Mouse (Mus musculus) hindbrain, embryonic 11.5 days (tissue): ENCODE measurements around the gene Myo1c. TPM values are rescaled to one million over a fixed set of nuclear protein-coding genes. Genes with fewer than 3 reads are reported as not detected.

Source experiments
- ATAC-seq: fragments of 200-750 bp; cut with Nextera tagmentation; 2 replicates; pipeline ENCODE4 v1.8.0; 2017; ENCODE audit warnings: mild to moderate bottlenecking, moderate TSS enrichment, moderate library complexity; ENCODE audit not compliant: low FRiP score
- DNase-seq: peaks from one replicate; pipeline ENCODE4 v3.0.0-alpha.2; 2015; ENCODE audit warnings: low spot score
- H3K27ac ChIP-seq: fragments of 300-500 bp; sonication (generic); 2 replicates; pipeline ENCODE4 v1.5.1; 2014; ENCODE audit warnings: mild to moderate bottlenecking, low read depth, low read length
- H3K27me3 ChIP-seq: fragments of 300-500 bp; sonication (generic); 2 replicates; pipeline ENCODE4 v1.6.1; 2014; ENCODE audit warnings: mild to moderate bottlenecking, low read length, moderate library complexity, mixed read lengths; ENCODE audit not compliant: control insufficient read depth, insufficient read depth
- H3K36me3 ChIP-seq: fragments of 300-500 bp; sonication (generic); 2 replicates; pipeline ENCODE4 v1.6.1; 2014; ENCODE audit warnings: mild to moderate bottlenecking, low read length, moderate library complexity, mixed read lengths; ENCODE audit not compliant: control insufficient read depth, insufficient read depth
- H3K4me1 ChIP-seq: fragments of 300-500 bp; sonication (generic); replicated peaks from 2 replicates; pipeline ENCODE4 v1.6.1; 2014; ENCODE audit warnings: low read length, mixed read lengths; ENCODE audit not compliant: control insufficient read depth, insufficient read depth
- H3K4me2 ChIP-seq: fragments of 300-500 bp; sonication (generic); replicated peaks from 2 replicates; pipeline ENCODE4 v1.6.1; 2014; ENCODE audit warnings: mild to moderate bottlenecking, low read depth, low read length
- H3K4me3 ChIP-seq: fragments of 300-500 bp; sonication (generic); 2 replicates; pipeline ENCODE4 v1.5.1; 2014; ENCODE audit warnings: low read depth, low read length
- H3K9ac ChIP-seq: fragments of 300-500 bp; sonication (generic); 2 replicates; pipeline ENCODE4 v1.6.1; 2014; ENCODE audit warnings: low read depth, low read length
- H3K9me3 ChIP-seq: fragments of 300-500 bp; sonication (generic); 2 replicates; pipeline ENCODE4 v1.6.1; 2016; ENCODE audit warnings: low read length; ENCODE audit not compliant: control insufficient read depth
- WGBS: fragments of 180-500 bp; shearing (Covaris S2); extraction: QIAGEN DNeasy Blood & Tissue Kit; methylation state at CpG from one replicate; pipeline ENCODE4 v1.1.7; 2014; 5-methylcytosine and 5-hydroxymethylcytosine counted together
- polyA plus RNA-seq: library from polyadenylated mRNA; unstranded; fragments of >200 nt; fragmentation: Nextera tagmentation; extraction: Ambion mirVana; gene quantifications from 2 replicates; pipeline ENCODE4 v1.2.1, GENCODE M21; 2014

Gene Myo1c
- polyA plus RNA-seq, 1 experiment from 2014 or later: 9.9 TPM

GRCm38 (mm10) chr11:75652222-75652941 lies 2.1 kb downstream of the Myo1c start:
- H3K27ac ChIP-seq: no peak overlapping the region
- H3K27me3 ChIP-seq: peaks cover 28% of the 10 kb centered on the region
- H3K36me3 ChIP-seq: no peaks in the 10 kb centered on the region
- peak overlapping the region; percentile 83; the same call in 1 of the 2 replicates for H3K9ac ChIP-seq
- WGBS: 21% methylated on average over 20 of the region's 20 CpGs
- H3K9me3 ChIP-seq: no peaks in the 10 kb centered on the region
- ATAC-seq: no peak
- H3K4me3 ChIP-seq: peak overlapping the region; percentile 58
- no peak for DNase-seq
- H3K4me1 ChIP-seq: peaks cover 14% of the 10 kb centered on the region; the same call in 1 of the 2 replicates
- H3K4me2 ChIP-seq: peak overlapping the region; percentile 91

GRCm38 (mm10) chr11:75652942-75653684 lies 2.8 kb downstream of the Myo1c start:
- peaks cover 14% of the 10 kb centered on the region; the same call in 1 of the 2 replicates for H3K4me1 ChIP-seq
- no peaks in the 10 kb centered on the region for H3K9me3 ChIP-seq
- 30% methylated on average over 14 of the region's 14 CpGs for WGBS
- H3K36me3 ChIP-seq: no peaks in the 10 kb centered on the region
- peaks cover 28% of the 10 kb centered on the region for H3K27me3 ChIP-seq
- H3K9ac ChIP-seq: no peak overlapping the region
- H3K4me3 ChIP-seq: no peak overlapping the region
- ATAC-seq: no peak
- peak overlapping the region; percentile 81; the same call in 1 of the 2 replicates for H3K4me2 ChIP-seq
- DNase-seq: no peak
- no peak overlapping the region for H3K27ac ChIP-seq

- H3K9ac ChIP-seq: peak overlapping the region; percentile 51; the same call in 1 of the 2 replicates
- peak overlapping the region; percentile 81 for H3K4me2 ChIP-seq
- peaks cover 28% of the 10 kb centered on the region for H3K27me3 ChIP-seq
- H3K9me3 ChIP-seq: no peaks in the 10 kb centered on the region
- H3K4me3 ChIP-seq: peak overlapping the region; percentile 47
- no peaks in the 10 kb centered on the region for H3K36me3 ChIP-seq
- 1% methylated on average over 45 of the region's 45 CpGs for WGBS
- peak; percentile 88 for DNase-seq
- H3K27ac ChIP-seq: no peak overlapping the region
- peak; percentile 82 for ATAC-seq
- H3K4me1 ChIP-seq: peaks cover 14% of the 10 kb centered on the region; the same call in 1 of the 2 replicates
These were observed 3.6 kb downstream of the Myo1c start for GRCm38 (mm10) chr11:75653781-75654470.

- peak; percentile 17 for DNase-seq
- Histone ChIP-seq H3K27me3 (peaks cover 28% of the 10 kb centered on the region), H3K4me1 (peaks cover 14% of the 10 kb centered on the region; the same call in 1 of the 2 replicates), H3K4me3 (peak overlapping the region; percentile 54), H3K4me2 (peak overlapping the region; percentile 98), H3K9me3 (no peaks in the 10 kb centered on the region), H3K36me3 (no peaks in the 10 kb centered on the region), H3K9ac (no peak overlapping the region; the same call in 1 of the 2 replicates), H3K27ac (no peak overlapping the region)
- 37% methylated on average over 25 of the region's 25 CpGs for WGBS
- no peak for ATAC-seq
These were observed 4.4 kb downstream of the Myo1c start for GRCm38 (mm10) chr11:75654471-75655390.

- peak overlapping the region; percentile 49 for H3K9ac ChIP-seq
- no peak overlapping the region for H3K27ac ChIP-seq
- H3K27me3 ChIP-seq: peaks cover 28% of the 10 kb centered on the region
- 0 out of 2 replicates have a peak, but pooled peaks have one; percentile 23 for ATAC-seq
- no peaks in the 10 kb centered on the region for H3K36me3 ChIP-seq
- DNase-seq: peak; percentile 66
- H3K4me1 ChIP-seq: peaks cover 14% of the 10 kb centered on the region; the same call in 1 of the 2 replicates
- peak overlapping the region; percentile 54 for H3K4me3 ChIP-seq
- under 1% methylated on average over 73 of the region's 78 CpGs for WGBS
- H3K9me3 ChIP-seq: no peaks in the 10 kb centered on the region
- peak overlapping the region; percentile 98 for H3K4me2 ChIP-seq
These were observed 5.6 kb downstream of the Myo1c start for GRCm38 (mm10) chr11:75655621-75656545.

- H3K4me3 ChIP-seq: peak overlapping the region; percentile 54
- H3K9ac ChIP-seq: no peak overlapping the region
- DNase-seq: no peak
- 61% methylated on average over 20 of the region's 20 CpGs for WGBS
- no peaks in the 10 kb centered on the region for H3K36me3 ChIP-seq
- peaks cover 28% of the 10 kb centered on the region for H3K27me3 ChIP-seq
- no peak for ATAC-seq
- H3K9me3 ChIP-seq: no peaks in the 10 kb centered on the region
- H3K4me1 ChIP-seq: peaks cover 14% of the 10 kb centered on the region; the same call in 1 of the 2 replicates
- peak overlapping the region; percentile 98 for H3K4me2 ChIP-seq
- no peak overlapping the region for H3K27ac ChIP-seq
These were observed 6.6 kb downstream of the Myo1c start for GRCm38 (mm10) chr11:75656621-75657590.
